Mouse (Mus musculus) G1E (cell line): ENCODE data around the gene Pkhd1.

Experiments
- CTCF ChIP-seq: IDR thresholded peaks from 2 replicates; pipeline ENCODE4 v1.5.1; 2012; ENCODE audit warnings: low read depth, low read length, inconsistent platforms, mixed read lengths
- GATA1 ChIP-seq: IDR thresholded peaks from 2 replicates; pipeline ENCODE4 v1.6.1; 2012; ENCODE audit warnings: borderline replicate concordance, low read length, inconsistent platforms, mixed read lengths
- TAL1 ChIP-seq: conservative IDR thresholded peaks from 2 replicates; pipeline ENCODE4 v1.6.1; 2012; ENCODE audit warnings: low read depth, low read length, inconsistent platforms, mixed read lengths

DNA sequence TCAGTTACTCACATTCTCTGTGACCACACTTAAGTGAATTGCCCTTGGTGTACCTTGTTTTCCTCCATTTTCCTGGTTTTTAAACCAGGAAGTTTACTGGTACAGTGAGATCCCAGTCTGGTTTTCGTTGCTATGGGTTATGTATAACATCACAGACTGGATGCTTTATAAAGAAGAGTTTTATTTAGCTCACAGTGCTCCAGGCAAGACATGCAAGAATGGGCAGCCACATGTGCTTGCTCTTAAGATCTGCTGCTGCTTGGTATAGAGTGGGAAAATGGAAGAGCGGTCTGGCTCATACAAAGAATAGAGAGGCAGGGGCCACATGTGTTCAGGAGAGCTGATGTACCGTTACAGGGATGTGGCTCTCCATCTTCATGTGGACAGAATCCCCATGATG, 481.7 kb downstream of the Pkhd1 start:
- no peak for TF ChIP-seq CTCF
- TF ChIP-seq TAL1 = no peak
- no peak for TF ChIP-seq GATA1
